Mouse (Mus musculus): Measurements from ENCODE around the gene Gosr2.

Gosr2 gene

DNA sequence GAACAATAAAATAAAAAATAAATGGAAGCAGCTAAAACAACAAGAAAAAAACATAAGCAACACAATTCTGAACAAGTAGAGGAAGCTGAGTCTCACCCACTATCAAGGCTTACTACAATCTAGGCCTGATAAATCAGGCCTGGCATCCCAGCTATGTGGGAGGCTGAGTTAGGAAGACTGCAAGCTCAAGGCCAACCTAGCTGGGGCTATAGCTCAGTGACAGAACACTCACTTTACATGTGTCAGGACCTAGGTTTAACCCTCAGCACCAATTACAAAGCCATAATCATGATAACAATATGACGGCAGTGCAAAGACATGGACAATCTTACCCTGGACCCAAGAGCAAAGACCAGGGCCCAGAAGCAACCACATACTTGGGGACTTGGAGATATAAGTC is 6.7 kb downstream of the Gosr2 start:
- DNase-seq (ENCODE audit: low spot score in 2 of 2), result no peak

DNA sequence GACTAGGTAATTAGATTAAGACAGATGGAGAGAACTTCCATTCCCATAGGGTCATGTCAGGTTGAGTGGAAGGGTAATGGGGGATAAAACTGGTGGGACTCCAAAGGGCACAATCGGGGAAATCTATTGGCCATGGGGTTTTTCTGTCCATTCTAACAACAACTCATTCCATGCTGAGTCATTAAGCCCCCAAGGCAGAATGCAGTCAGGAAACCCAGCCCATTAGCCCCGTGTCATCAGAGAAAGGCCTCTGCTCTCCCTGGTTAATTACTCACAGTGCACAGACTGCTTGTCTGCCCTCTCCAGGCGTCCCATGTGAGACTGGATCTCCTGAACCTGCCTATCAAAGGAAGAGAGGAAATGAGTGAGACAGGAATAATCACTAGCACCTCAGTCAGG is 8.7 kb downstream of the Gosr2 start:
- DNase-seq (ENCODE audit: low spot score in 2 of 2), result no peak

DNA sequence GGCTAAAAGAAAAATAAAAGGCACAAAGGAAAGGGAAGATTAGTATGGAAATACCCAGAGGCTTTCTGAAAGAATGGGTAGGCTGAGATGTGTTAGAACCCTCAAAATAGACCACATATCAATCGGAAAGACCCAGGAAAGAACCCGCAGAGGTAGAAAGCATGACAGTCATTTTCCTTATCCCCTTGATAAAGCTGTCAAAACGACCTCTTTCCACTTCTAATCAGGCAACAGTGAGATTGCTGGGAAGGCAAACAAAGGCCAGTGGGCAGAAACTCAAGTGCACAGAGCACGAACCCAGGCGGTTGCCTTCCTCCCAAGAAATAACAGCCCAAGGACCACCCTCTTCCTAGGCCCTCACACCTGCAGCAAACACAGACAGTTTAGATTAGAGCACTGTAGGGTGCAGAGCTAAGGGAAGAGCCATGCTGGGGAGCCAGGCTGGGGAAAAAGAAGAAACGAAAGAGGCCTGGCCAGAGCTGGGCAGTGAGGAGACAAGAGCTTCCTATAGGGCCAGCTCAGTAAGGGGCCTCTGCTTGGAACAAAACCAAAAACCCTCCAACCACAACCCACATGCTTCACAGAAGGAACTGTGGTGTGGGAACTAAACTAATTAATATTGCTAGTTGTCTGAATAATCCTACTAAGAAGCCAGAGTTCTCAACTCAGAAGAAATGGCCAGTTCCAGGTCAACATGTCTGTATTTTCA is 9.3 kb downstream of the Gosr2 start:
- no peak for DNase-seq (ENCODE audit: low spot score in 2 of 2)

DNA sequence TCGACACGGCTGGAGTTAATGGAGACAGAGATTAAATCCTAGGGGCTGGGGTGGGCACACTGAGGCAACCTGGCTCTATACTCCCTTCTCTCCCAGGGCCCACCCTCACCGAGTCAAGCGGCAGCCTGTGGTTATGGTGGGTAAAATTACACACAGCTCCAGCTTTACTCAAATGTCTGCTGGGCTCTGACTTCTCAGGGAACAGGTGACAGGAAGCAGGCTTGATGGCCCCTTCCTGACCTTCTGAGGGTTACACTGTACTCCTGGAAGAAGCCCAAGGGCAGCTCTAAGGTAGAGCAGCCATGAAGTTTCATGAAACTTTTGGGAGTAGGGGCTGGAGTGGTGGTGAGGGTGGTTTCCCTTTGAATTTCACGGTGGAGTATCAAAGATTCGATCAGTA is 11.0 kb downstream of the Gosr2 start:
- DNase-seq (ENCODE audit: low spot score in 2 of 2), result no peak

DNA sequence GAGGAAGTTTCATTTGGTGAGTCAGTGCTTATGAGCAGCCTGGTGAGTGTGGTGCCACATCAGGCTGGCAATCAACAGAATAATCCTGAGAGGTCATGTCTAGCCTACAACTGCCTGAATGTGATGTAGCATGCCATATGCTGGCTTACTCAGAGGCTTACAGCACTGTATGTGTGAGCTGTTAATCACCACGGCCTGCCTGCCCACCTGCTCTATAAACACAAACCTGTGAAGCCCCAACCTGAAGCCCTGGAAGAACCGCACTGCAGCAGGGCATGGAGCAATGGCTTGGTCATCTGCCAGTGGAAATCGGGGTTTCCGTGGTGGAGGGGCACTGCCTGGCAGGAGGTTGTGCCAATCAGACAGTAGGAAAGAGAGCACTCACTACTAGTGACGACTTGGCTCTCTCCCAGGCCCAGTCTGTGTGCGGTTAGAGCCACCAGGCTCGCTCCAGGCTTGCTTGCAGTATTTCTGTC is 12.4 kb downstream of the Gosr2 start:
- no peak for DNase-seq (ENCODE audit: low spot score in 2 of 2)

DNA sequence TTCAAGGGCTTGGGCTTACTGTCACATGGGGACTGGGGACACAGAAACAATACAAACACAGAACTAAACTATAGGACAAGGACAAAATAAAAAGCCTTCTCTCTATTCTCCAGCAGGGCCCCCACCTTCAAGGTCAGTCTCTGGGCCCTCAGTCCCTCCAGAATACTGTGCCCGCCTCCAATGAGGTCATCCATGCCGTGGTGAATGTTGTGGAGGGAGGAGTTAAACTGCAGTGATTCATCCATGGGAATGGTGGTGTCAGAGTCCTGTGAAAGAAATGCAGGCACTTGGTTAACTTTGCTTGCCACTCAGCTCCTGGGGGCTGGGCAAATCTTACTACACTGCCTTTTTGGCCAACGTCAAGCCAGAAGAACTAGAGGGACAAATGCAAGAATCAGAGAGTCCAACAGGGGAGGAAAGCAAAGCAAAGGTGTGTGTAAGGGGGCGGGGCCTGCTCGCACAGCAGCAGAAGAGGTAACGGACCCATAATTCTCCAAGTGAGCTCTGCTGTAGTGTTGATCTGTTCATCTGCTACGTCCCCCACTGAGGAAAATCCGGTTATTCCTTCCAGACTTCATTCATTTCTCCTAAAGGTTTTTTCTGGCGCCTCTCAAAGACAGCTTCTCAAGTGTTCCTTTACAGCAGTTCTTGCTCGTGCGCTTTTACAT is 13.9 kb downstream of the Gosr2 start:
- DNase-seq (ENCODE audit: low spot score in 2 of 2), result no peak

DNA sequence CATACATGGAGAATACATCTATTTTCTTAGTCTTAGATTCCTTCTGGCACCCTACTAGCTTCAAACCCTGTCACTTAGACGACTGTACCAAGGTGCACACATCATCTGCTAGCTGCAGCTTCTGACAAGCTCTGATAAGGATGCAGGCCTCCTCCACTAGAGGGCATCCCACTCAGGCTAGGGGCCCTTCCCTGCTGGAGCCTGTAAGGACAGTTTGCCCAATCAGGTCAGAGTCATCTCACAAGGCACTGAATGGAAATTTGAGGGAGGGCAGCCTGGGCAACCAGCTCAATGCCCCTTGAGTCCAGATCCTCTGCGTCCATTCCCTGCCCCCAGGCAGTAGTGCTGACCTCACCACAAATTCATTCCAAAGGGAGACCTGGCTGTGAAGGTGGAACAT is 20.7 kb downstream of the Gosr2 start:
- DNase-seq (ENCODE audit: low spot score in 2 of 2), result peak; percentile 15 to 23

DNA sequence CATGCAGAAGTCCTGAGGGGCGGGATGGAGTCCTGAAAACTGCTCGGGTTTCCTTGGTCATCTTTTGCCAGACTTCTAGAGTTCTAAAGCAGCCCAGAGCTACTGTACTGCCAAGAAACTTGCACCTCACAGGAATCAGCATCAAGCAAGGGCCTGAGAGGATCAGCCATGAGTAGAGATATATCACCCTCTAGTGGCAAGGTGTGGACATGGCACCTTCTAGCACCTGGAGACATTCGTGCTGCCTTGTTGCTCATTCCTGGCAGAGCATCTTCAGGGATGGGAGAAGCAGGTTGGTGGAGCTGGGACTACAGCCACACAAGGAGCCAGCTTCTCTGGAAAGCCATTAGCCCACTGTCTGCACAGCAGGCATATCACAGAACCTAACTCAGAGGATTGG is 22.1 kb downstream of the Gosr2 start:
- DNase-seq (ENCODE audit: low spot score in 2 of 2), result peak; percentile 27 to 52

DNA sequence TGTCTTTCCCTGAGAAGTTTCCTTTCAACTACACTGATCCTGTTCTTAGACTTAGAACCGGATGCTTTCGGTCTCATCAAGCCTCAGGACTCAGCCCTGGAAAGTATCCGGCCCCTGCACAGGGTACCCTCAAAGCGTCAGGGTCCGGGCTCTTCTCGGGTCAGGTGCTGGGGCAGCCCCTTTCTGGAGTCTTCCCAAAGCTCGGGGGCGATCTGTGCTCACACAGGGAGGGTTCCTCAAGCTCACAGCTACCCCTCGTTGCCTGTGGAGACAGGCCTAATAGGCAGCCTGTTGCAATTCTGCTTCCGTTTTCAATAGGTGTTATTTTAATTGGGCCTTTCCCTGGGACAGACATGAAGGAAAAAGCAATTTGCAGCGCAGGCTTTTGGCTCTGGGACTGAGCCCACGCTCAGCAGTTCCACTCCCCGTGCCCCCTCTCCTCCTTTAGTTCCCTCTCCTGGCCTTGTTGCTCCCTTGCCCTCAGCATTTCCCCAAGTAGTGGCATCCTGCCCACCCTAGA is 30.7 kb downstream of the Gosr2 start:
- DNase-seq (ENCODE audit: low spot score in 2 of 2), result no peak

DNA sequence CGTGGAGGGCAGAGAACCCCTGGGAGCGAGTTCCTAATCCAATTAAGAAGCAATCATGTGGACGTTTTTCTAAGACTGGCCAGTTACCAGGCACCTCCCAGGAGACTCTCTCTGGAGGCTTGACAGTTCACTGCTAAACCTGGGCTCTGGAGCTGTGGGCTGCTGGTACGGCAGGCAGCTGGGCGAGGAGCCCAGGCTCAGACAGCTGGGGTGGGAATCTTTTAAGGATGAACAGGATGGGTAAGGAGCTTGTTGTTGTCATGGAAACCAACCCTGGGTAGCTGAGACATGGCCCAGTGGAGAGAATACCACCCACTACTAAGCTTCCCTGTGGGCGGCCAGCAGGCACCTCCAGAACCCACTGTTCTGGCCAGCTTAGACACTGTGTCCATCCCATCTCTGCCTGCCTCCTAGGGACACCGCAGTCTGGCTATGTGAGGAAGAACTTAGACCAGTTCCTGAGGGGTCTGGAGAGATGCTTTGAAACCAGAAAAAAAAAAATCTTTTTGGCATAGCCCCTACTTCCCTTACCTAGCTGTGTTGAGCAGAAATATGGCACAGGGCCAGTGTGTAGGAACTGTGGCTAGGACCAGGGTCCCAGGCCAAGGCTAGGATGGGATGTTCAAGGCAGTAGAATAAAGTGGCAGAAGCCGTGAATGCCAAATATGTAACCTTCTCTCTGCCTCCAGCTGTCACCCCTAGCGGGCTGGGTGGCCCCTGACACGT is 31.4 kb downstream of the Gosr2 start:
- DNase-seq (ENCODE audit: low spot score in 2 of 2), result no peak

DNA sequence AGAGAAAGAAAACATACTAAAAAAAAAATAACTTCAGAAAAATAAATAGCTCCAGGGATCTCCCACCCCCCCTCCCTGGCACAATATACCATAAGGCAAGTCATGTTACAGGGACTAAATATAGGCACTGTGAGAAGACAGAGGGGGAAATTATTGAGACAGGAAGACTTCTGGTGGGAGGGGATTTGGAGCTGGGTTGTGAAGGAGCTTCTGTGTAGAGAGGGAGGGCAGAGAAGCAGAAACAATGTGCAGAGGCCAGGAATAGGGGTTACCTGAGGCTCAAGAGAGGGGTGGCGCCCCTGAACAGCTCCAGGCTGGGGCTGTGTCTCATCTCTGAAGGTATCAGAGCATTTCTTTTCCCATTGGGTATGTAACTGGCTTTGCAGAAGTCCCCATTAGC is 32.0 kb downstream of the Gosr2 start:
- no peak for DNase-seq (ENCODE audit: low spot score in 2 of 2)

DNA sequence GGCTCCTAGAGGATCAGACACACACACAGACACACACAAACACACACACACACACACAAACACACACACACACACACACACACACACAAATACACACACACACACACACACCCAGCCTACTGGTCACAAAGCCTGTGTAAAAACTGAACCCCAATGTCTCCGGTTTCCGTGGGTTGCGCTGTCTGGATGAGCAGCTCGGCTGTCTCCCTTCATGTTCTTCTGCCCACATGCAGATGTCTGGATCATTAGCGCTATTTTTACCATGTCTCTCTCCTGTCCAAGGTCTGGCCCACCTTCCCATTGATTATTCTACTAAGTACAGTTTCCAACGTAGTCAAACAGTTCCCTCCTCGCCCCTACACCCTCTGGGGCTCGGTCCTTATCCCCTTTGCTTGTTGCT is 34.6 kb downstream of the Gosr2 start:
- no peak for DNase-seq (ENCODE audit: low spot score in 2 of 2)

DNA sequence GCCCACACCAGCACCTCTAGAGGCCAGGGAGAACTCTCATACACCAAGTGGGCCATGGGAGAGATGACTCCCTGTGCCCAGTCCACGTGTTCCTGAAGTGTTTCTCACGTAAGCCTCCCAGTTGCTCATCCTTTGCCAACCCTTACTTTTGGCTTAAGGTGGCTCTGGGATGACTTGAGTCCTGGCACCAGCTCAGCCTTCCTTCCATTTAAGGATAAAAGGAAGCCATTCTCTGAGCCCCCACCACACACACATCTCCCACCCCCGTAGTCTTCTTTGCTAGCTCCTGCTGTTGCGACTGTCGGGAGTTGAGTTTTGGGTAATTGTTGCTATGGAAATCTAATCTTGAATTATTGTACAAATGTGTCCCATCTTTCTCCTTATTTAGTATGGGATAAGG is 35.2 kb downstream of the Gosr2 start:
- DNase-seq (ENCODE audit: low spot score in 2 of 2), result no peak

DNA sequence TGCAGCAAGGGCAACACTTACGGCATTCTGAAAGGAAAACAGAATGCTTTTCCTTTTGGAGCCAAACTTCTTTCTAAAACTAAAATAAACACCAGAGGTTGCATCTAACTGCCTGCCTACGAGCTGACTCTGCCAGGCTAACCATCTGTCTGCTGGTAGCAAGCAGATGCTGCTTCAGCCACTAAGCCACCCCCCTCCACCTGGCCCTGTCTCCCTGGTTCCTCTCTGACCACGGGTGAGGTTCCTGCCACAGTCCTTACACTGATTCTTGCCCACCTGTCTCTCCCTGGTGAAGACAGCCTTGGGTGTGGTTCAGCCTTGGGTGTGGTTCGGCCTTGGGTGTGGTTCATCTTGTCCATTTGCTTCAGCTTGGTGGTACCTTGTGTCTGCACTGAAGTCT is 35.8 kb downstream of the Gosr2 start:
- DNase-seq (ENCODE audit: low spot score in 2 of 2), result no peak

DNA sequence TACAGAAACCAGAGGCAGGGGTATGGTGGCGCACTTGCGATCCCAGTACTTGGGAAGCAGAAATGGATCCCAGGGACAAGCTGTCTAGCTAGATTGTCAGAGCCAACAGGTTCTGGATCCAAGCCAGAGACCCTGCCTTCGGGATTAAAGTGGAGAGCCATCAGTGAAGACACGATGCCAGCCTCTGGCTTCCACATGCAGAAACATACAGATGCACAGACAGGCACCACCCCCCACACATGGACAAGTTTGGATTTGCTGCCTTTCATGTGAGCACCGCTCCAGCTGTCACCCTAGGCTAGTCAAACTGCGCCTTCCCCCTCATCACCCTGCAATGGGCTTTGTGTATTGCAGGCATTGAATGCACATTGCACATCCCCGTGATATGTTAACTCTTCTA is 39.5 kb downstream of the Gosr2 start:
- DNase-seq (ENCODE audit: low spot score in 2 of 2), result no peak

DNA sequence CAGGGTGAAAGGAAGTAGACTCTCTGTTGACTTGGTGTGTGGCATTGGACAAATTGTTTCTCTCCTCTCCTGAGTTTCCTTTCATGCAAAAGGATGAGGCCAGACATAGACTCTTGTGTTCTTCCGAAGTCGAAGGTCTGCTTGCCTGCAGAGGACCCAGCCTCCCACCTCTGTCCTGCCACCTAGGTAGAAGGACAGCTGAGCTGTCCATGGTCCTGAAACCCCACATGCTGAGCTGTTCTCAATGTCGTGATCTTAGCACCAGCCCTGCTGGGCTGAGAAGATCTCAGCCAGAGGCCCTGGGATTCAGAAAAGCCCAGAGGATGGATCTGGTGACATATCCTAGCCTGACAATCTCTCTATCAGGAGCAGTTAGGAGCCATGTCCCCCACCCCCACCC is 41.2 kb downstream of the Gosr2 start:
- no peak for DNase-seq (ENCODE audit: low spot score in 2 of 2)

DNA sequence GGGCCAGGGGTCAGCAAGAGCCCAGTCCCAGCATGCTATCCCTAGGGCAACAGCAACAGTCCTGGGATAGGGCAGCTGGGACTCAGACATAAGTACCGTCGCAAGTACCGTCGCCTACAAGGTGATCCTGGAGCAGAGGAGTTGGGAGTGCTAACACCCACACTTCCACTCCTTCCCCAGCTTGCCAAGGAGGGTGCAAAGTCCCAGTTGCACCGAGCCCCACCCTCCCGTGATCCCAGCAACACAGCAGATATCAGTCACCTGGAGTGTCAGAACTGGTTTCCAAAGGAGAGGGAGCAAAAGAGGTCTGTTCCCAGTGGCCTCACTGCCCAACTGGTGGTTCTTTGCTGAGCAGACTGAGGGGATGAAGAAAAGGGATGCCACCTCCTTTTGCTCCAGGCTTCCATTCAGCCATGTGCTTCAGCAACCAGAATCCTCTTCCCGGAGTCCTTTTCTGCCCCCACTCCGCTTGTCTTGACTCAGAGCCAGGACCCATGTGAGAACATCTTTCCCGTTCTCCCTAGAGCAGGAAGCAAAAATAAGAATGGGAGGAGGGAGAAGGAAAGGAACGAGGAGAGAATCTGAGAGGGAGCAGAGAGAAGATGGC is 44.2 kb downstream of the Gosr2 start:
- no peak for DNase-seq (ENCODE audit: low spot score in 2 of 2)

DNA sequence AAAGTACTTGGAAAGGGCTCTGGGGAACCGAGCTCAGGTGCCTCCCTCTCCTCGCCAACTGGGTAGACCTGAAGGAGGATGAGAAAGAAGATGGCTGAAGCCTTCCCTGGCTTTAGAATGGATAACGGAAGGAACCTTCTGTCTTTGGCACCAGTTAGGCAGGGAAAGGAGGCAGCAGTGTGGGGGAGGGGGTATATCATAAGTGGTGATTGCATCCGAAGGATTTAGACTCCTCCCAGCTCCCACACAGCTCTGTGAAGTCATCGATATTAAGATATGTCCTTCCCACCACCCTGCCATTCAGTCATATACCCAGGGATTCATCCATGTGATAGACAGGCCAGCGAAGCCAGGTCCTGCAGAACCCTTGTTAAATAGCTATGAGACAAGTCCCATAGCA is 46.3 kb downstream of the Gosr2 start:
- no peak for DNase-seq (ENCODE audit: low spot score in 2 of 2)

DNA sequence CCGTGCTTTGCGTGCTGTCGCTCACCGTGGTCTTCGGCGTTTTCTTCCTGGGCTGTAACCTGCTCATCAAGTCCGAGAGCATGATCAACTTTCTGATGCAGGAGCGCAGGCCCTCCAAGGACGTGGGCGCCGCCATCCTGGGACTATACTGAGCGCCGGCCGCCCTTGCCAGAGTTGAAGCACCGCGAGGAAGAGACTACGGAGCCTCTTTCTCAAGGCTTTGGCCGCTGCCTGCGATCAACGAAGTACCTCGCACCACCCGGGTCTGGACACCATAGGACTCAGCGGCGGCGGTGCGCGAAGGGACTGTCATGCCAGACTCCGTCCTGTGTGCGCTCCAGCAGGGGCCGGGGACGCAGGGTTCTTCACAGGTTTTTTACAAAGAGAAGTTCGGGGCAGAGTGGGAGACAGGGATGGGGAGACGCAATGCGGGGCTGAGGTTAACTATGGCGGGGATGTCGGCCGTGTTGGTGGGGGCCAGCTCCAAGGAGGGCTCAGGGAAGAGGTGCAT is 47.7 kb downstream of the Gosr2 start:
- DNase-seq (ENCODE audit: low spot score in 2 of 2), result no peak

DNA sequence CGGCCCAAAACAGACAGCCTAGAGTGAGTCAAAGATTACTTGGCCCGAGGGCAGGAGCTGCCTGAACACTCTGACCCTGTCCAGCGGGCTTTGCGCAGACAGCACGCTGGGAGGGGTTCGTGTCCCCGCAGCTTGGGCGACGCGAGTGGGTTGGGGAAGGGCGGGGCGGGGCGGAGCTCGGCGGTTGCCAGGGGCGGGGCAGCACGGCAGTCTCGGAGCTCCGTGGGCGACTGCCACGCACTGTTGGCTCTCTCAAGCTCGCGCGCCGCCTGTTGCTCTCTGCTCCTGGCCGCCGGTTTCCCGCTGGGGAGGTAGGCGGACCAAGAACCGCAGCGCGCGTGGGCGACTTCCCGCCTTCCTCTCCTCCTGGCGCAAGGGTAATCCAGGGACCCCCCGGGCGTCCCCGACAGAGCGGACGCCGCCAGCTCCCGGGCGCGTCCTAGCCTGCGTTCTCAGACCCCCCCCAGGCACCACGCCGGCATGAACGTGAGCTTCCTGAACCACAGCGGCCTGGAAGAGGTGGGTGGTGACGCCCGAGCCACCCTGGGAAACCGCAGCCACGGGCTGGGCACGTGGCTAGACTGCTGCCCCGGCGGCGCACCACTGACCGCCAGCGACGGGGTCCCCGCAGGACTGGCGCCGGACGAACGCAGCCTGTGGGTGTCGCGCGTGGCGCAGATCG is 48.3 kb downstream of the Gosr2 start, which contains the start of gene Rprml:
Gene Rprml (plus strand): TSS at position 270 of the 682 bp plus-strand sequence.
- no peak for DNase-seq (ENCODE audit: low spot score in 2 of 2)

DNA sequence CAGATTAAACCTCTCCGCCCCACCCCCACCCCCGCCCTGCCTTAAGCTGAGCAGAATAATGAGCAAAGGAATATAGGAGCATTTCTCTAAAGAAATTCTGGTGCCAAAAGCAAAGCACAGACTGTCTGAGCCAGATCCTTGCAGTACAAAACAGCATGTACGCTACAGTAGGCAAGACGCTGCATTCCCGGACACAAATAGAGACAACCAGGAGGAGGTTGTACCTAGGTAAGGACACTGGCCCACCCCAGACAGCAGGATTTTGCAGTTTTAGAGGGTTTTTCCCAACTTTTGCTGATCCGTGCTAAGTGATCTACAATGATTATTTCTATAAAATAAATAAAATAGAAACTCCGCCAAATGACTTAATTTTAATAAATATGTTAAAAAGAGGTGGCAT is 49.0 kb downstream of the Gosr2 start:
- no peak for DNase-seq (ENCODE audit: low spot score in 2 of 2)

All from natural killer cell, adult 2 months (primary cell).